Comparison of ENCODE assay signal across 12 mouse cellular contexts in the genomic region with DNA sequence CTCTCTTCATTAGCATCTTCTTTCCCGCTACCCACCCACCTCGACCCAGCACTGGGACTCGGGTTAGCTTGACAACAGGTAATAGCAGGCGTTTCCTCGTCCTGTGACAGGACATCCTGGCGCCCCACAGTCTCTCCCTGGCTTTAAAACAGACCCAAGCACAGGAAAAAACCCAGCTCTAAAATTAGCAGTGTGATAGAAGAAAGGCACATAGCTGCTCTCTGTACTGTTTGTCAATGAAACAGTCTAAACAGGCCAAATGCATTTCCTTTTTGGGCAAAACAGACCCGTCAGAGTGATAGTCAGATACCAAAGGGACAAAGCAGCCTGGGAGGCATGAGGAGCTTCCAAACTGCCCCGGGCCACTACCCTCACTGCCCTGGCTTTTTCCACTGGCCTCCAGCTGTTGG. TPM values are rescaled to one million over a fixed set of nuclear protein-coding genes. Genes with fewer than 3 reads are reported as not detected.
DNase-seq lines count a peak whose midpoint lies in the region; ATAC-seq lines count a peak whose summit lies in the region.
"Had no signal": no experiment of that assay in that cellular context is flagged by ENCODE, and none has a peak within 500 bp of the region (broad histone marks: within the 10 kb centered on the region; RNA-seq: fewer than 3 reads in every experiment).

No protein-coding gene starts in this region.

- ATAC-seq in midbrain, embryonic 12.5 days (ENCODE audit: low FRiP score, low read depth), result no peak
- ATAC-seq in heart, embryonic 15.5 days (replicated peaks; ENCODE audit: insufficient number of reproducible peaks, insufficient read depth, low FRiP score, low read depth), result peak; percentile 47; the same call in 1 of the 2 replicates
- no peak for ATAC-seq in stomach, embryonic 16.5 days (ENCODE audit: insufficient read depth, low FRiP score)

- no peak overlapping the region for H3K4me2 ChIP-seq in midbrain, embryonic 12.5 days (replicated peaks)
- H3K4me2 ChIP-seq in heart, embryonic 15.5 days, result no peak overlapping the region
- no peak overlapping the region for H3K4me2 ChIP-seq in stomach, embryonic 16.5 days (ENCODE audit: low read depth, low read length)

- no peaks in the 10 kb centered on the region for H3K4me1 ChIP-seq in midbrain, embryonic 12.5 days
- no peaks in the 10 kb centered on the region for H3K4me1 ChIP-seq in midbrain, embryonic 10.5 days
- peaks cover 45% of the 10 kb centered on the region for H3K4me1 ChIP-seq in heart, embryonic 15.5 days (replicated peaks)
- no peaks in the 10 kb centered on the region for H3K4me1 ChIP-seq in stomach, embryonic 16.5 days (ENCODE audit: control insufficient read depth, insufficient read depth, low read length)

- no peak overlapping the region for H3K4me3 ChIP-seq in midbrain, embryonic 12.5 days
- no peak overlapping the region for H3K4me3 ChIP-seq in midbrain, embryonic 10.5 days
- no peak overlapping the region for H3K4me3 ChIP-seq in heart, embryonic 15.5 days
- H3K4me3 ChIP-seq in stomach, embryonic 16.5 days (replicated peaks; ENCODE audit: low read length), result no peak overlapping the region
- H3K4me3 ChIP-seq: erythroblast, embryonic 14.5 days had no signal

- H3K27ac ChIP-seq in midbrain, embryonic 12.5 days (replicated peaks), result no peak overlapping the region
- no peak overlapping the region for H3K27ac ChIP-seq in midbrain, embryonic 10.5 days (replicated peaks)
- peak overlapping the region; percentile 80 for H3K27ac ChIP-seq in heart, embryonic 15.5 days
- peak overlapping the region; percentile 34; the same call in 1 of the 2 replicates for H3K27ac ChIP-seq in stomach, embryonic 16.5 days (ENCODE audit: low read length)

- DNase-seq in midbrain, embryonic 10.5 days (ENCODE audit: low spot score), result no peak
- peak; percentile 71 to 84 for DNase-seq in kidney, postnatal 36 days
- no peak for DNase-seq in cerebellum, adult 8-10 months
- no peak for DNase-seq in thymus, postnatal 36 days
- no peak for DNase-seq in left cerebral cortex, postnatal 25 days (ENCODE audit: low spot score in 2 of 2)
- DNase-seq: thymus, postnatal 14 days had no signal

- peaks cover 12% of the 10 kb centered on the region; the same call in 1 of the 2 replicates for H3K36me3 ChIP-seq in midbrain, embryonic 12.5 days
- peaks cover 43% of the 10 kb centered on the region for H3K36me3 ChIP-seq in midbrain, embryonic 10.5 days
- H3K36me3 ChIP-seq in heart, embryonic 15.5 days, result no peaks in the 10 kb centered on the region
- no peaks in the 10 kb centered on the region for H3K36me3 ChIP-seq in stomach, embryonic 16.5 days (ENCODE audit: control insufficient read depth, insufficient read depth, low read length)

- H3K9me3 ChIP-seq in midbrain, embryonic 12.5 days, result no peaks in the 10 kb centered on the region
- H3K9me3 ChIP-seq in midbrain, embryonic 10.5 days (replicated peaks), result no peaks in the 10 kb centered on the region
- no peaks in the 10 kb centered on the region for H3K9me3 ChIP-seq in heart, embryonic 15.5 days (replicated peaks)
- H3K9me3 ChIP-seq in stomach, embryonic 16.5 days (replicated peaks; ENCODE audit: control insufficient read depth, low read length), result no peaks in the 10 kb centered on the region

- WGBS in midbrain, embryonic 12.5 days, result 78% methylated on average over 8 of the region's 8 CpGs
- 82% methylated on average over 8 of the region's 8 CpGs for WGBS in midbrain, embryonic 10.5 days
- WGBS in heart, embryonic 15.5 days, result 32% methylated on average over 8 of the region's 8 CpGs
- 64% methylated on average over 8 of the region's 8 CpGs for WGBS in stomach, embryonic 16.5 days

- intact Hi-C loops in left cerebral cortex, postnatal 25 days (cut with DNase I), result no loop called here

- H3K27me3 ChIP-seq in midbrain, embryonic 12.5 days, result no peaks in the 10 kb centered on the region
- H3K27me3 ChIP-seq in midbrain, embryonic 10.5 days (ENCODE audit: low read depth, poor library complexity, severe bottlenecking), result no peaks in the 10 kb centered on the region
- no peaks in the 10 kb centered on the region for H3K27me3 ChIP-seq in heart, embryonic 15.5 days
- H3K27me3 ChIP-seq in stomach, embryonic 16.5 days (ENCODE audit: control insufficient read depth, insufficient read depth, low read length), result no peaks in the 10 kb centered on the region

- 0 out of 2 replicates have a peak overlapping the region, but pooled peaks have one; percentile 28 for H3K9ac ChIP-seq in midbrain, embryonic 12.5 days (replicated peaks)
- H3K9ac ChIP-seq in heart, embryonic 15.5 days, result no peak overlapping the region
- no peak overlapping the region for H3K9ac ChIP-seq in stomach, embryonic 16.5 days (ENCODE audit: low read length)

RNA-seq across cellular contexts. Expression of a gene that starts 15.9 kb away (rescaled TPM):
- 10.1 and 10.4 TPM in 2 replicates for polyA plus RNA-seq in midbrain, embryonic 12.5 days (2016; fragmentation: Nextera tagmentation; extraction: Ambion mirVana)
- polyA plus RNA-seq in midbrain, embryonic 10.5 days (2016; fragmentation: Nextera tagmentation; extraction: Ambion mirVana), result 10.7 and 12.7 TPM in 2 replicates
- polyA plus RNA-seq in heart, embryonic 15.5 days (2015; fragmentation: Nextera tagmentation; extraction: Ambion mirVana), result 23.1 and 24.8 TPM in 2 replicates
- 24.1 and 25.2 TPM in 2 replicates for polyA plus RNA-seq in stomach, embryonic 16.5 days (2015; fragmentation: Nextera tagmentation; extraction: Ambion mirVana)
- total RNA-seq in left cerebral cortex, postnatal 25 days (2021), result 10 to 100 TPM; 10.5 to 11.8 TPM
- total RNA-seq: megakaryocyte progenitor cell, adult 5-6 weeks; MEL had no signal
- polyA plus RNA-seq: erythroblast, embryonic 14.5 days had no signal

RNA-seq across cellular contexts. Expression of a gene that starts 48.3 kb away (rescaled TPM):
- 45.5 and 46.3 TPM in 2 replicates for polyA plus RNA-seq in midbrain, embryonic 12.5 days (2016; fragmentation: Nextera tagmentation; extraction: Ambion mirVana)
- polyA plus RNA-seq in midbrain, embryonic 10.5 days (2016; fragmentation: Nextera tagmentation; extraction: Ambion mirVana), result 51.2 and 51.5 TPM in 2 replicates
- polyA plus RNA-seq in heart, embryonic 15.5 days (2015; fragmentation: Nextera tagmentation; extraction: Ambion mirVana), result 22.9 and 33.6 TPM in 2 replicates
- 38.9 and 39.9 TPM in 2 replicates for polyA plus RNA-seq in stomach, embryonic 16.5 days (2015; fragmentation: Nextera tagmentation; extraction: Ambion mirVana)
- 10 to 100 TPM; 26.3 to 28.7 TPM for total RNA-seq in left cerebral cortex, postnatal 25 days (2021)

RNA-seq across cellular contexts. Expression of a gene that starts 51.6 kb away (rescaled TPM):
- 28.4 and 28.6 TPM in 2 replicates for polyA plus RNA-seq in midbrain, embryonic 12.5 days (2016; fragmentation: Nextera tagmentation; extraction: Ambion mirVana)
- polyA plus RNA-seq in midbrain, embryonic 10.5 days (2016; fragmentation: Nextera tagmentation; extraction: Ambion mirVana), result 27.0 and 34.9 TPM in 2 replicates
- polyA plus RNA-seq in heart, embryonic 15.5 days (2015; fragmentation: Nextera tagmentation; extraction: Ambion mirVana), result 8.9 and 13.3 TPM in 2 replicates
- 21.7 TPM in 2 replicates for polyA plus RNA-seq in stomach, embryonic 16.5 days (2015; fragmentation: Nextera tagmentation; extraction: Ambion mirVana)
- total RNA-seq in left cerebral cortex, postnatal 25 days (2021), result 10 to 100 TPM; 21.9 to 23.0 TPM

RNA-seq across cellular contexts. Expression of a gene that starts 51.9 kb away (rescaled TPM):
- 12.8 and 15.0 TPM in 2 replicates for polyA plus RNA-seq in midbrain, embryonic 12.5 days (2016; fragmentation: Nextera tagmentation; extraction: Ambion mirVana)
- polyA plus RNA-seq in midbrain, embryonic 10.5 days (2016; fragmentation: Nextera tagmentation; extraction: Ambion mirVana), result 6.8 and 8.5 TPM in 2 replicates
- 4.1 and 6.3 TPM in 2 replicates for polyA plus RNA-seq in heart, embryonic 15.5 days (2015; fragmentation: Nextera tagmentation; extraction: Ambion mirVana)
- 3.4 and 4.2 TPM in 2 replicates for polyA plus RNA-seq in stomach, embryonic 16.5 days (2015; fragmentation: Nextera tagmentation; extraction: Ambion mirVana)
- 10 to 100 TPM; 25.7 to 26.6 TPM for total RNA-seq in left cerebral cortex, postnatal 25 days (2021)

RNA-seq across cellular contexts. Expression of a gene that starts 53.1 kb away (rescaled TPM):
- not detected in 2 replicates for polyA plus RNA-seq in midbrain, embryonic 12.5 days (2016; fragmentation: Nextera tagmentation; extraction: Ambion mirVana)
- polyA plus RNA-seq in midbrain, embryonic 10.5 days (2016; fragmentation: Nextera tagmentation; extraction: Ambion mirVana), result not detected in 2 replicates
- polyA plus RNA-seq in heart, embryonic 15.5 days (2015; fragmentation: Nextera tagmentation; extraction: Ambion mirVana), result 0.16 and 0.30 TPM in 2 replicates
- polyA plus RNA-seq in stomach, embryonic 16.5 days (2015; fragmentation: Nextera tagmentation; extraction: Ambion mirVana), result 0.50 and 0.56 TPM in 2 replicates
- total RNA-seq in left cerebral cortex, postnatal 25 days (2021), result under 1 TPM; 0.46 to 0.76 TPM
- total RNA-seq: megakaryocyte progenitor cell, adult 5-6 weeks; MEL had no signal
- polyA plus RNA-seq: erythroblast, embryonic 14.5 days had no signal

Comparison
In these comparisons a context has a peak if more than half of its experiments do, and no peak if none do; other contexts are left out.
1. H3K27ac ChIP-seq: peak in heart, embryonic 15.5 days (single experiment) and stomach, embryonic 16.5 days (single experiment); none in midbrain, embryonic 12.5 days (single experiment) and midbrain, embryonic 10.5 days (single experiment).
2. DNase-seq: peak in kidney, postnatal 36 days (2 of 2); none in midbrain, embryonic 10.5 days (single experiment), cerebellum, adult 8-10 months (single experiment), thymus, postnatal 36 days (0 of 2) and left cerebral cortex, postnatal 25 days (0 of 2).